Mouse (Mus musculus): ENCODE measurements around the gene Srebf1.

Srebf1 gene

GRCm38 (mm10) chr11:60233235-60233634, 10.9 kb upstream of the Srebf1 start:
- DNase-seq (ENCODE audit: low spot score in 2 of 2) = no peak

GRCm38 (mm10) chr11:60232441-60233058, 10.2 kb upstream of the Srebf1 start:
- no peak for DNase-seq (ENCODE audit: low spot score in 2 of 2)

GRCm38 (mm10) chr11:60231951-60232350, 9.6 kb upstream of the Srebf1 start:
- DNase-seq (ENCODE audit: low spot score in 2 of 2) = no peak

GRCm38 (mm10) chr11:60231326-60231725, 8.9 kb upstream of the Srebf1 start:
- DNase-seq (ENCODE audit: low spot score in 2 of 2) = no peak

GRCm38 (mm10) chr11:60230512-60230911, 8.1 kb upstream of the Srebf1 start:
- DNase-seq (ENCODE audit: low spot score in 2 of 2) = no peak

- no peak for DNase-seq (ENCODE audit: low spot score in 2 of 2)
Observed at GRCm38 (mm10) chr11:60229821-60230220, 7.4 kb upstream of the Srebf1 start.

- DNase-seq (ENCODE audit: low spot score in 2 of 2) = no peak
Observed at GRCm38 (mm10) chr11:60228525-60228924, 6.1 kb upstream of the Srebf1 start.

- no peak for DNase-seq (ENCODE audit: low spot score in 2 of 2)
Observed at GRCm38 (mm10) chr11:60225874-60226273, 3.5 kb upstream of the Srebf1 start.

GRCm38 (mm10) chr11:60224676-60225075, 2.3 kb upstream of the Srebf1 start:
- no peak for DNase-seq (ENCODE audit: low spot score in 2 of 2)

GRCm38 (mm10) chr11:60222085-60222468, 304 bp downstream of the Srebf1 start:
- no peak for DNase-seq (ENCODE audit: low spot score in 2 of 2)

- no peak for DNase-seq (ENCODE audit: low spot score in 2 of 2)
Observed at GRCm38 (mm10) chr11:60221425-60221824, 956 bp downstream of the Srebf1 start.

GRCm38 (mm10) chr11:60220291-60220804, 2.0 kb downstream of the Srebf1 start:
- DNase-seq (ENCODE audit: low spot score in 2 of 2) = peak; percentile 81

- no peak for DNase-seq (ENCODE audit: low spot score in 2 of 2)
Observed at GRCm38 (mm10) chr11:60219609-60220008, 2.8 kb downstream of the Srebf1 start.

GRCm38 (mm10) chr11:60217467-60217866, 4.9 kb downstream of the Srebf1 start:
- no peak for DNase-seq (ENCODE audit: low spot score in 2 of 2)

GRCm38 (mm10) chr11:60216671-60217070, 5.7 kb downstream of the Srebf1 start:
- DNase-seq (ENCODE audit: low spot score in 2 of 2) = no peak

- DNase-seq (ENCODE audit: low spot score in 2 of 2) = no peak
Observed at GRCm38 (mm10) chr11:60213266-60213665, 9.1 kb downstream of the Srebf1 start.

- no peak for DNase-seq (ENCODE audit: low spot score in 2 of 2)
Observed at GRCm38 (mm10) chr11:60211761-60212160, 10.6 kb downstream of the Srebf1 start.

- DNase-seq (ENCODE audit: low spot score in 2 of 2) = no peak
Observed at GRCm38 (mm10) chr11:60211152-60211551, 11.2 kb downstream of the Srebf1 start.

- peak; percentile 76 to 81 for DNase-seq (ENCODE audit: low spot score in 2 of 2)
Observed at GRCm38 (mm10) chr11:60210305-60210724, 12.1 kb downstream of the Srebf1 start.

GRCm38 (mm10) chr11:60209933-60210249, 12.5 kb downstream of the Srebf1 start:
- no peak for DNase-seq (ENCODE audit: low spot score in 2 of 2)

GRCm38 (mm10) chr11:60209217-60209932, 13.0 kb downstream of the Srebf1 start:
- peak; percentile 74 to 78 for DNase-seq (ENCODE audit: low spot score in 2 of 2)

GRCm38 (mm10) chr11:60208712-60209111, 13.7 kb downstream of the Srebf1 start:
- DNase-seq (ENCODE audit: low spot score in 2 of 2) = no peak

- no peak for DNase-seq (ENCODE audit: low spot score in 2 of 2)
Observed at GRCm38 (mm10) chr11:60208201-60208600, 14.2 kb downstream of the Srebf1 start.

Data from right cerebral cortex, postnatal 36 days (tissue).